Mouse (Mus musculus) brain, adult 2 months (tissue): ENCODE measurements at regions not wholly inside any gene's neighbourhood (a gene's known extent, or its start where the extent isn't known, plus 50 kb on each side); places are given as distances from the start of the nearest gene placed in this dataset.
A peak's percentile ranks its signal among the peaks of the same experiment; 100 is the strongest.

ENCODE experiments used
- DNase-seq: peaks from one replicate; pipeline ENCODE4 v3.0.0; 2011; ENCODE audit warnings: low read depth, low spot score

GRCm38 (mm10) chr15:56604266-56604665, 873.2 kb downstream of the Slc22a22 start:
- no peak for DNase-seq

- DNase-seq, result no peak
Measured at GRCm38 (mm10) chr15:56592656-56593055, 884.8 kb downstream of the Slc22a22 start.

GRCm38 (mm10) chr15:56580745-56581515, 896.5 kb downstream of the Slc22a22 start:
- no peak for DNase-seq

- no peak for DNase-seq
Measured at GRCm38 (mm10) chr15:56563192-56563591, 914.2 kb downstream of the Slc22a22 start.

- no peak for DNase-seq
Measured at GRCm38 (mm10) chr15:56562785-56563184, 914.6 kb downstream of the Slc22a22 start.

- DNase-seq, result peak; percentile 19
Measured at GRCm38 (mm10) chr15:56562143-56562542, 915.3 kb downstream of the Slc22a22 start.

- no peak for DNase-seq
Measured at GRCm38 (mm10) chr15:56554386-56554785, 923.0 kb downstream of the Slc22a22 start.

GRCm38 (mm10) chr15:56553851-56554250, 923.6 kb downstream of the Slc22a22 start:
- DNase-seq, result no peak

GRCm38 (mm10) chr15:56531529-56531928, 945.9 kb downstream of the Slc22a22 start:
- DNase-seq, result no peak

GRCm38 (mm10) chr15:56518379-56518778, 959.0 kb downstream of the Slc22a22 start:
- no peak for DNase-seq

GRCm38 (mm10) chr15:56516095-56516494, 961.3 kb downstream of the Slc22a22 start:
- no peak for DNase-seq

- DNase-seq, result peak; percentile 7
Measured at GRCm38 (mm10) chr15:56498774-56499173, 978.7 kb downstream of the Slc22a22 start.

GRCm38 (mm10) chr15:56497757-56498156, 979.7 kb downstream of the Slc22a22 start:
- peak; percentile 29 for DNase-seq

GRCm38 (mm10) chr15:56496355-56496754, 981.1 kb downstream of the Slc22a22 start:
- DNase-seq, result no peak

GRCm38 (mm10) chr15:56485931-56486330, 991.5 kb downstream of the Slc22a22 start:
- no peak for DNase-seq

- no peak for DNase-seq
Measured at GRCm38 (mm10) chr15:56484693-56485092, 992.7 kb downstream of the Slc22a22 start.

GRCm38 (mm10) chr15:56479682-56480081, 997.7 kb downstream of the Slc22a22 start:
- no peak for DNase-seq

- no peak for DNase-seq
Measured at GRCm38 (mm10) chr15:56479015-56479414, 998.4 kb downstream of the Slc22a22 start.

- no peak for DNase-seq
Measured at GRCm38 (mm10) chr15:56473679-56474078, 1003.7 kb downstream of the Slc22a22 start.

GRCm38 (mm10) chr15:56451881-56452280, 1025.5 kb downstream of the Slc22a22 start:
- DNase-seq, result peak; percentile 61

GRCm38 (mm10) chr15:56448015-56448645, 1029.3 kb downstream of the Slc22a22 start:
- DNase-seq, result no peak

GRCm38 (mm10) chr15:56440171-56440570, 1037.3 kb downstream of the Slc22a22 start:
- no peak for DNase-seq

- no peak for DNase-seq
Measured at GRCm38 (mm10) chr15:56438370-56438769, 1039.1 kb downstream of the Slc22a22 start.
